Mouse (Mus musculus) embryonic facial prominence, embryonic 14.5 days (tissue): ENCODE data around the gene Rnls. TPM values are rescaled to one million over a fixed set of nuclear protein-coding genes. Genes with fewer than 3 reads are reported as not detected.
A peak's percentile ranks its signal among the peaks of the same experiment; 100 is the strongest.
"Not testable (repeated sequence)": the region's sequence is repeated elsewhere in the genome, so short reads cannot be mapped to it uniquely, and the experiment has no call there.

Experiments
- ATAC-seq: fragments of 200-750 bp; cut with Nextera tagmentation; 2 replicates; pipeline ENCODE4 v1.8.0; 2017; ENCODE audit warnings: low read depth, moderate number of reproducible peaks, moderate TSS enrichment
- DNase-seq: peaks from one replicate; pipeline ENCODE4 v3.0.0-alpha.2; 2015; ENCODE audit warnings: low spot score
- H3K27ac ChIP-seq: fragments of 300-500 bp; sonication (generic); replicated peaks from 2 replicates; pipeline ENCODE4 v1.5.1; 2014; ENCODE audit warnings: low read depth, mild to moderate bottlenecking, low read length, moderate library complexity
- H3K27me3 ChIP-seq: fragments of 300-500 bp; sonication (generic); replicated peaks from 2 replicates; pipeline ENCODE4 v1.6.1; 2014; ENCODE audit warnings: low read length; ENCODE audit not compliant: control insufficient read depth, insufficient read depth
- H3K36me3 ChIP-seq: fragments of 300-500 bp; sonication (generic); 2 replicates; pipeline ENCODE4 v1.6.1; 2014; ENCODE audit warnings: low read length, mixed read lengths; ENCODE audit not compliant: control insufficient read depth, insufficient read depth
- H3K4me1 ChIP-seq: fragments of 300-500 bp; sonication (generic); 2 replicates; pipeline ENCODE4 v1.6.1; 2014; ENCODE audit warnings: antibody characterized with exemption, low read length; ENCODE audit not compliant: control insufficient read depth, insufficient read depth
- H3K4me2 ChIP-seq: fragments of 300-500 bp; sonication (generic); 2 replicates; pipeline ENCODE4 v1.6.1; 2014; ENCODE audit warnings: low read depth, mild to moderate bottlenecking, low read length, moderate library complexity, mixed read lengths
- H3K4me3 ChIP-seq: fragments of 300-500 bp; sonication (generic); 2 replicates; pipeline ENCODE4 v1.5.1; 2014; ENCODE audit warnings: low read depth, mild to moderate bottlenecking, low read length
- H3K9ac ChIP-seq: fragments of 300-500 bp; sonication (generic); 2 replicates; pipeline ENCODE4 v1.6.1; 2014; ENCODE audit warnings: low read depth, mild to moderate bottlenecking, low read length, moderate library complexity, mixed read lengths
- H3K9me3 ChIP-seq: fragments of 300-500 bp; sonication (generic); 2 replicates; pipeline ENCODE4 v1.6.1; 2016; ENCODE audit warnings: low read length; ENCODE audit not compliant: control insufficient read depth
- WGBS: fragments of 180-500 bp; shearing (Covaris S2); extraction: QIAGEN DNeasy Blood & Tissue Kit; methylation state at CpG from one replicate; pipeline ENCODE4 v1.1.7; 2014; 5-methylcytosine and 5-hydroxymethylcytosine counted together
- polyA plus RNA-seq: library from polyadenylated mRNA; unstranded; fragments of >200 nt; fragmentation: Nextera tagmentation; extraction: Ambion mirVana; gene quantifications from 2 replicates; pipeline ENCODE4 v1.2.1, GENCODE M21; 2014

The Rnls gene
- polyA plus RNA-seq: 6.3 and 7.4 TPM in 2 replicates

DNA sequence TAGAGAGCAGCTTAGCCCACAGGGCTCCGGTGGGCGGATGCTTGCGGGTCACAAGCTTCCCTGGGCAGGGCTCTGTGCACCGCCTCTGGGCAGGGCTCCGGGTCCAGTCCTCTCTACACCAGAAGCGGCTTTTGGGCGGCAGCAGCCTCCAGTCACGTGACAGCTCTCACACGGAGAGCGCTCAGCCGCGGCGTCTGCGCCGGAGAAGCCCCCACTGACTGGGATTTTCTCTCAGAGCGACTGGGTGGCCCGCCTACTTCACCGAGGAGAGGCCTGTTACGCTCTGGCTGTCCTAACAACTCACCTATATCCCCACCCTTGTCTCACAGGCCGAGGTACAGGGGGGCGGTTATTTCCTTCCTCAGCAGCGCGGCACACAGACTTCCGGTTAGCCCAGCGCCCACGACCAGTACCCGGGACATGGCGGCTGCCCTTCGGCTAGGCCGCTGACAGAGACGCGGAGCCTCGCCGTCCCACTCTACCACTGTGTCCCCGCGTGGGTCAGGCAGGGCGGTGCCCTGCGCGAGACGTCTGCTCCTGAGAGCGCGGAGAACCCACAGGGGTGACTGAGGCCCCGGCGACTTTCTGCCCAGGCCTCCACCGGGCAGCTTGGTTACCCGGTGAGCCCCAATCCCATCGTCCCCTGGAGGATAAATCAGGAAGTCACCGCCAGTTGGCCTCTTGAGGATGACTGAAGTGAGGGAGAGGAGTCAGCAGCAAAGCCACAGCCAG lies at the start of gene Rnls:
Rnls (minus strand) TSS at position 645 of the 732 bp plus-strand sequence.
- H3K36me3 ChIP-seq: no peaks in the 10 kb centered on the region
- ATAC-seq (peak; percentile 99), DNase-seq (peak; percentile 95)
- peaks cover 19% of the 10 kb centered on the region for H3K9me3 ChIP-seq
- peak within 1 kb of the TSS; percentile 85 for H3K27ac ChIP-seq
- H3K4me1 ChIP-seq: no peaks in the 10 kb centered on the region
- H3K4me2 ChIP-seq: peak within 1 kb of the TSS; percentile 60
- no peaks in the 10 kb centered on the region for H3K27me3 ChIP-seq
- 2% methylated on average over 48 of the region's 48 CpGs for WGBS
- peak within 1 kb of the TSS; percentile 82 for H3K9ac ChIP-seq
- H3K4me3 ChIP-seq: peak within 1 kb of the TSS; percentile 53

DNA sequence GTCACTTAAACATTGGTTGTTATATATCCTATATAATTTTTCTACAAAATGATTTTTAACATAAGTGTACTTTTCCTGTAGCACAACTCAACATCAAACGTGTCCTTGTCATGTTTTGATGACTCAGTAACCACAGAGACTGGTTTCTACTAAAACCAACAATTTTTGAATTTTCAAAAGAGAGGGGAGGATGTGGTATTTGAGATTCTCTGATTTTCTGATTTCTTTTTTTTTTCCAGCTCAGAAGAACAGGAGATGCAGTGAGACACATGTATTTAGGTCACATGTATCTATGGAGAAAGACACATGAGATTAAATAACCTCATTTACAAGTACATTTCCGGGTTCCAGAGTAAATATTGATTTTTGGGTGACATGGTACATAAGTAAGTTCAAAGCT lies 37.4 kb upstream of the Rnls start:
- ATAC-seq: no peak
- Histone ChIP-seq H3K4me3 (no peak overlapping the region), H3K27ac (no peak overlapping the region), H3K9ac (no peak overlapping the region), H3K4me1 (no peaks in the 10 kb centered on the region), H3K36me3 (no peaks in the 10 kb centered on the region), H3K9me3 (no peaks in the 10 kb centered on the region), H3K27me3 (no peaks in the 10 kb centered on the region), H3K4me2 (no peak overlapping the region)
- 37% methylated on average over 2 of the region's 2 CpGs for WGBS
- DNase-seq: no peak

DNA sequence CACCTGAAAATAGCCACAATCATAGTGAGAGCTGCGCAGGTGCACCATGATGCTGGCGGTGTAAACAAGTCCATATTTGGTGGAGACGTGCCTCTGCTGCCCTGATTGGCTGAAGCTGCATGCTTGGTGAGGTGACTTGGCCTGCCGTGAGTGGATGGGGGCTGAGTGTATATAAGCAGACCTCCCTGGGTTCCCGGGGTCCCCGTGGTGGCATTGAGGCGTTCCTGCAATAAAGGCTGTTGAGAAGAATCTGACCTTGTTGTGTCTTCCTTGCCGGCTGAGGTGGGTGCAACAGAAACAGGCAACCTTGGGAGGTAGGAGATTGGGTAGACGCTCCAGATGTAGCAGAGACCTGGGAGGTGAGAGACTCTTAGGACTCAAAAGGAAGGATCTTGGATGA lies 27.3 kb upstream of the Rnls start:
- not testable (repeated sequence) for ATAC-seq, H3K27me3 ChIP-seq, H3K27ac ChIP-seq, H3K9me3 ChIP-seq, DNase-seq, H3K4me2 ChIP-seq, H3K36me3 ChIP-seq, H3K9ac ChIP-seq, H3K4me3 ChIP-seq, H3K4me1 ChIP-seq
- 88% methylated on average over 9 of the region's 9 CpGs for WGBS

DNA sequence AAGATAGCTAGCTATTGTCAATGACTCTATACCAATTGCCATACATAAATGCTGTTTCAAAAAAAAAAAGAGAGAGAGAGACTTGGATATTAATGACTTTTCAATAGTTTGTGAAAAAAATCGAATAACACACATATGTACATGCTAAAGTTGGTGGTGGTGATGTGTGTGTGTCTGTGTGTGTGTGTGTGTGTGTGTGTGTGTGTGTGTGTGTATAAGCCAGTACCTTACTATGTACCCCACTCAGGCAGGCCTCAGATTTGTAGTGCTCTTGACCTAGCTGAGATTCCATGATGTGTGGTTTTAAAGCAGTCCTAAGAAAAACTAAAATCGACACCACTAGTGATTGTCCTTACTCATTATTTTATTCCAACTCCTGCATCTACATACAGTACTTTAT lies 11.3 kb downstream of the Rnls start:
- Histone ChIP-seq H3K36me3 (no peaks in the 10 kb centered on the region), H3K4me3 (no peak overlapping the region), H3K9ac (no peak overlapping the region), H3K4me2 (no peak overlapping the region), H3K27ac (no peak overlapping the region), H3K9me3 (no peaks in the 10 kb centered on the region), H3K27me3 (no peaks in the 10 kb centered on the region), H3K4me1 (no peaks in the 10 kb centered on the region)
- DNase-seq: no peak
- no peak for ATAC-seq
- 75% methylated on average over 2 of the region's 2 CpGs for WGBS

DNA sequence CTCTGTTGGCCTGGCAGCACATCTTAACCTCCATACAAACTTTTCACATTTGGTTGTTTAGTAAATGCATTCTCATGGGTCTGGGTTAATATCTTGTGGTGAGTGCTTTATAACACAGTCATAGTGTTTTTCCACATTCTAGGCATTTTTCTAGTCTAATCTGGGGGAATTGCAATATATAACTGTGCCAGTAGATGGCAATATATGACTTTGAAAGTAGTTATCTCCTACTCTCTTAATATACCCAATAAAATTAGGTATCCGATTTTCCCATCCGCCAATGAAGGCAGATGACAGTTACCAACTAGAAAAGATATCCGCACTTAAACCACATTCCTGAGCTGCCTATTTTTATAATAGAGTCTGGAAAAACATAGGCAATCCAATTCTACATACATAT lies 11.7 kb downstream of the Rnls start:
- no peaks in the 10 kb centered on the region for H3K4me1 ChIP-seq
- no peaks in the 10 kb centered on the region for H3K36me3 ChIP-seq
- H3K9ac ChIP-seq: no peak overlapping the region
- no peak for ATAC-seq
- no peak overlapping the region for H3K27ac ChIP-seq
- H3K27me3 ChIP-seq: no peaks in the 10 kb centered on the region
- peak; percentile 64 for DNase-seq
- no peak overlapping the region for H3K4me3 ChIP-seq
- H3K4me2 ChIP-seq: no peak overlapping the region
- no peaks in the 10 kb centered on the region for H3K9me3 ChIP-seq
- 9% methylated on average over 3 of the region's 3 CpGs for WGBS

DNA sequence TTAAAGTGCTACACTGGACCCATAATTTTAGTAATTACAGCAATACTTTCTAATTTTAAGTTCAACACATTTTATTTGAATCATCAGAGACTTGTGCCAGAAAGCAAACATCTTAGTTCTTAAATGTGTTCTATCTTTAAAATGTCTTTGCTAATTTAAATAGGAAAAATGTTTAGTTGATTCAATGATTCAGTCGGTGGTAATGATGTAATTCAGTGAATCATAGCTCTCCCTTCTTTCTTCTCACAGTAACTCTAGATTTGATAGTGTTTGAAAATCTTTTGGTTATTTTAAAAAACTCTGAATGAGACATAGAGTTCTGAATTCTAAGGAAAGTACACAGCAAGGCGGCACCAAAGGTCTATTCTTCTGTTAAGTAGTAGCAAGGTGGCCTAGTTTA lies 23.3 kb downstream of the Rnls start:
- no peaks in the 10 kb centered on the region for H3K27me3 ChIP-seq
- no peaks in the 10 kb centered on the region for H3K36me3 ChIP-seq
- no peak overlapping the region for H3K4me3 ChIP-seq
- WGBS: 74% methylated on average over 2 of the region's 2 CpGs
- H3K4me2 ChIP-seq: no peak overlapping the region
- no peak overlapping the region for H3K9ac ChIP-seq
- ATAC-seq (no peak), DNase-seq (no peak)
- H3K4me1 ChIP-seq: no peaks in the 10 kb centered on the region
- H3K9me3 ChIP-seq: no peaks in the 10 kb centered on the region
- no peak overlapping the region for H3K27ac ChIP-seq

DNA sequence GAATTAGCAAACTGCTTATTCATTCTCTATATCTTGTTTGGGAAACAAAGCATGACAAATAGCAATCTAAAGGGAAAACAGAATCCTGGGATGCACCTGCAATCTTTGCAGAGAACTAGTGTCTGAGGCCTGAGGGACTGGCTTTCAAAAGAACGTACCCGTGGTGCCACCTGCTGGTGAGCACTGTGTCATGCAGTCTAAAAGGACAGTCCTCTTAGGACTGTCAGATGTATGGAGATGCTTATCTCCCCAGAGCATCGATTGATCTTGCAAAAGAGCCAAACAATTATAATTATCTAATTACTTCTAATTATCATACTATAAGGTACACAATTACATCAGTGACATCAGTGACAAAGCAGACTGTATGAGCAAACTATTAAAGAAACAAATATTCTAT lies 25.4 kb downstream of the Rnls start:
- peak; percentile 75 for DNase-seq
- WGBS: 8% methylated on average over 3 of the region's 3 CpGs

DNA sequence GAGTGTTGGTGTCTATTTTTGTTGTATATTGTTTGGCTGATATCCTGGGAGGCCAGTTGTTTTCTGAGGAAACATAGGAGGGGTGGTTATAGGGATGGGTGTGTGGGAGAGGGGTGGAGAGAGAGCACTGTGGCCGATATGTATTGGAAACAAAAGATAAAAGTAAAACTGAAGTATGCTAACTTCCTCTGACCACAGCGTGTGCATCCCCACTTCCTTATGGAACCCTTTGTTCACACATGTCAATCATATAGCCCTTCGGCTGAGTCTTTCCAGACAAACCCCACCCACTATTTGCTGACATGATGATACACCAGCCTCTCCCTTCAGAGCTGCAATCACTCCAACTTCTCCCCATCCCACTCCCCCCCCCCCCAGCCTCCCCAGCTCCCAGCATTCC lies 35.1 kb downstream of the Rnls start:
- no peaks in the 10 kb centered on the region for H3K9me3 ChIP-seq
- no peak overlapping the region for H3K9ac ChIP-seq
- H3K4me1 ChIP-seq: no peaks in the 10 kb centered on the region
- H3K27ac ChIP-seq: no peak overlapping the region
- DNase-seq (no peak), ATAC-seq (no peak)
- no peak overlapping the region for H3K4me3 ChIP-seq
- no peak overlapping the region for H3K4me2 ChIP-seq
- H3K36me3 ChIP-seq: no peaks in the 10 kb centered on the region
- WGBS: 46% methylated on average over 3 of the region's 3 CpGs
- H3K27me3 ChIP-seq: no peaks in the 10 kb centered on the region

More for the DNA sequence above, 25.4 kb downstream of the Rnls start:
- Histone ChIP-seq H3K9ac (no peak overlapping the region), H3K36me3 (no peaks in the 10 kb centered on the region), H3K4me3 (no peak overlapping the region), H3K27ac (no peak overlapping the region), H3K4me2 (no peak overlapping the region), H3K27me3 (no peaks in the 10 kb centered on the region), H3K4me1 (no peaks in the 10 kb centered on the region), H3K9me3 (no peaks in the 10 kb centered on the region)
- ATAC-seq: no peak

DNA sequence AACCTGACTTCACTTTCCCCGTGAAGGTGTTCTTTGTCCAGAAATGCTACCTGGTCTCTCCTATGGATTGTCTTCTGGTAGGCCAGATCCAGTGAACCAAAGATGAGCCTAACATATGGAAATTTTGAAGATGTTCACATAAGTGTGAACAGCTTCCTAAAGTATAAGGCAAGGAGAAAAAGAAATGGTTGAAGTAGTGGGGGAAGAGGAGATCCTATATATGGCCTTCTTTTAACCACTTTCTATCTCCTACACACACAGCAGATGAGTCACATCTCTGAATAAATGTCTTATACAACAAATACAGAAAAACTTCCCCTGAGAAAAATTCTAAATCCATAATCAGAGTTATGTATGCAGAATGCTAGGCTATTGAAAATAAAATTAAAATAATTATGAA lies 52.0 kb downstream of the Rnls start:
- Histone ChIP-seq H3K9ac (no peak overlapping the region), H3K4me1 (peaks cover 8% of the 10 kb centered on the region), H3K9me3 (no peaks in the 10 kb centered on the region), H3K4me2 (no peak overlapping the region), H3K4me3 (no peak overlapping the region), H3K27ac (no peak overlapping the region), H3K27me3 (no peaks in the 10 kb centered on the region), H3K36me3 (no peaks in the 10 kb centered on the region)
- ATAC-seq (no peak), DNase-seq (no peak)
- WGBS: 98% methylated on average over 1 of the region's 1 CpGs
